Mouse (Mus musculus) adrenal gland, adult 8-10 months (tissue): Measurements from ENCODE around the gene Meis2. TPM values are rescaled to one million over a fixed set of nuclear protein-coding genes. Genes with fewer than 3 reads are reported as not detected.

Experiments
- DNase-seq: peaks from one replicate; pipeline ENCODE4 v3.0.0; 2022
- total RNA-seq, 4 experiments: library from RNA; stranded (reverse); gene quantifications; 2 replicates each; pipeline ENCODE4 v1.2.4; 2022

The Meis2 gene
- 100 to 1,000 TPM; 197 to 340 (median 252) TPM for total RNA-seq

GRCm38 (mm10) chr2:116065570-116066005, at the start of gene Meis2:
Gene Meis2 (minus strand): TSS chr2:116065839.
- DNase-seq = peak; percentile 90

GRCm38 (mm10) chr2:116106194-116106593, 40.6 kb upstream of the Meis2 start:
- DNase-seq = no peak

- DNase-seq = no peak
Observed at GRCm38 (mm10) chr2:116105179-116105578, 39.5 kb upstream of the Meis2 start.

- no peak for DNase-seq
Observed at GRCm38 (mm10) chr2:116103411-116103996, 37.9 kb upstream of the Meis2 start.

- DNase-seq = peak; percentile 63
Observed at GRCm38 (mm10) chr2:116101221-116101620, 35.6 kb upstream of the Meis2 start.

GRCm38 (mm10) chr2:116080961-116081360, 15.3 kb upstream of the Meis2 start:
- DNase-seq = no peak

- DNase-seq = no peak
Observed at GRCm38 (mm10) chr2:116078841-116079240, 13.2 kb upstream of the Meis2 start.

- DNase-seq = peak; percentile 51
Observed at GRCm38 (mm10) chr2:116077716-116078115, 12.1 kb upstream of the Meis2 start.

GRCm38 (mm10) chr2:116076752-116077480, 11.3 kb upstream of the Meis2 start:
- no peak for DNase-seq

- peak; percentile 77 for DNase-seq
Observed at GRCm38 (mm10) chr2:116075902-116076301, 10.3 kb upstream of the Meis2 start.

- peak; percentile 34 for DNase-seq
Observed at GRCm38 (mm10) chr2:116075477-116075876, 9.8 kb upstream of the Meis2 start.

- no peak for DNase-seq
Observed at GRCm38 (mm10) chr2:116074726-116075440, 9.2 kb upstream of the Meis2 start.

GRCm38 (mm10) chr2:116074061-116074460, 8.4 kb upstream of the Meis2 start:
- DNase-seq = no peak

- no peak for DNase-seq
Observed at GRCm38 (mm10) chr2:116073311-116073904, 7.8 kb upstream of the Meis2 start.

GRCm38 (mm10) chr2:116072706-116073105, 7.1 kb upstream of the Meis2 start:
- DNase-seq = no peak

- no peak for DNase-seq
Observed at GRCm38 (mm10) chr2:116072321-116072640, 6.6 kb upstream of the Meis2 start.

- DNase-seq = peak; percentile 63
Observed at GRCm38 (mm10) chr2:116071571-116072320, 6.1 kb upstream of the Meis2 start.

- no peak for DNase-seq
Observed at GRCm38 (mm10) chr2:116070614-116071425, 5.2 kb upstream of the Meis2 start.

- no peak for DNase-seq
Observed at GRCm38 (mm10) chr2:116069451-116070225, 4.0 kb upstream of the Meis2 start.

- no peak for DNase-seq
Observed at GRCm38 (mm10) chr2:116068901-116069300, 3.3 kb upstream of the Meis2 start.

- no peak for DNase-seq
Observed at GRCm38 (mm10) chr2:116068461-116068860, 2.8 kb upstream of the Meis2 start.
